Mouse (Mus musculus) heart, postnatal 0 days (tissue): ENCODE data around the gene Lingo2.

Experiments
- CTCF ChIP-seq: IDR thresholded peaks from 2 replicates; pipeline ENCODE4 v1.5.1; 2016; ENCODE audit warnings: antibody characterized with exemption, control low read depth, low read depth
- EP300 ChIP-seq: IDR thresholded peaks from 2 replicates; pipeline ENCODE4 v1.6.1; 2016; ENCODE audit warnings: antibody characterized with exemption, low read depth

DNA sequence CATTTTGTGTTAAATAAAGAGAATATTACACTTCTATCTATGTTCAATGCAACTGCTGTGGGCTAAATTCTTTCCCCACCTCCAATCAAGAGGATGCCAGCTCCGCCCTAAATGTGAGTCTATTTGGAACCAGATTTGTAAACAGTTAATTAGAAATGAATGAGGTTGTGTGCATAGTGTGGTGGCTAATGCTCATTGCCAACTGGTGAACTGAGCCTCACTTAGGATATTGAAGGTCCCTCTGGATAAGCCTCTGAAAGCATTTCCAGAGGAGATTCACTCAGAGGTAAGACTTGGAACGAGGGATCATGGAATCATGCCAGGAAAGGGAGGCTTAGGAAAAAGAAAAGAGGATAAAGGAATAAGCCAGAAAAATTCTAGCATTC is 1256.4 kb downstream of the Lingo2 start:
- TF ChIP-seq CTCF, result no peak
- TF ChIP-seq EP300, result no peak
